Mouse (Mus musculus) kidney, embryonic 16.5 days (tissue): ENCODE measurements around the gene Cyp2t4. TPM values are rescaled to one million over a fixed set of nuclear protein-coding genes. Genes with fewer than 3 reads are reported as not detected.
A peak's percentile ranks its signal among the peaks of the same experiment; 100 is the strongest.

Source experiments
- ATAC-seq: fragments of 200-750 bp; cut with Nextera tagmentation; 2 replicates; pipeline ENCODE4 v1.8.0; 2017; ENCODE audit warnings: moderate TSS enrichment; ENCODE audit not compliant: low FRiP score, low TSS enrichment
- H3K27ac ChIP-seq: fragments of 300-500 bp; sonication (generic); 2 replicates; pipeline ENCODE4 v1.5.1; 2014; ENCODE audit warnings: low read length
- H3K27me3 ChIP-seq: fragments of 300-500 bp; sonication (generic); 2 replicates; pipeline ENCODE4 v1.6.1; 2014; ENCODE audit warnings: low read length, control low read depth, mixed read lengths; ENCODE audit not compliant: insufficient read depth
- H3K36me3 ChIP-seq: fragments of 300-500 bp; sonication (generic); 2 replicates; pipeline ENCODE4 v1.6.1; 2014; ENCODE audit warnings: low read length, control low read depth, mixed read lengths; ENCODE audit not compliant: insufficient read depth
- H3K4me1 ChIP-seq: fragments of 300-500 bp; sonication (generic); 2 replicates; pipeline ENCODE4 v1.6.1; 2014; ENCODE audit warnings: low read length, control low read depth, mixed read lengths; ENCODE audit not compliant: insufficient read depth
- H3K4me2 ChIP-seq: fragments of 300-500 bp; sonication (generic); replicated peaks from 2 replicates; pipeline ENCODE4 v1.6.1; 2014; ENCODE audit warnings: low read depth, low read length
- H3K4me3 ChIP-seq: fragments of 300-500 bp; sonication (generic); 2 replicates; pipeline ENCODE4 v1.5.1; 2014; ENCODE audit warnings: mild to moderate bottlenecking, low read length
- H3K9ac ChIP-seq: fragments of 300-500 bp; sonication (generic); replicated peaks from 2 replicates; pipeline ENCODE4 v1.6.1; 2014; ENCODE audit warnings: low read length
- H3K9me3 ChIP-seq: fragments of 300-500 bp; sonication (generic); 2 replicates; pipeline ENCODE4 v1.6.1; 2016; ENCODE audit warnings: low read length, control low read depth
- WGBS: fragments of 180-500 bp; shearing (Covaris S2); extraction: QIAGEN DNeasy Blood & Tissue Kit; methylation state at CpG from one replicate; pipeline ENCODE4 v1.1.7; 2014; 5-methylcytosine and 5-hydroxymethylcytosine counted together
- polyA plus RNA-seq: library from polyadenylated mRNA; unstranded; fragments of >200 nt; fragmentation: Nextera tagmentation; extraction: Ambion mirVana; gene quantifications from 2 replicates; pipeline ENCODE4 v1.2.1, GENCODE M21; 2015

Cyp2t4 gene
- polyA plus RNA-seq, 1 experiment from 2014 or later, result 0.10 TPM

DNA sequence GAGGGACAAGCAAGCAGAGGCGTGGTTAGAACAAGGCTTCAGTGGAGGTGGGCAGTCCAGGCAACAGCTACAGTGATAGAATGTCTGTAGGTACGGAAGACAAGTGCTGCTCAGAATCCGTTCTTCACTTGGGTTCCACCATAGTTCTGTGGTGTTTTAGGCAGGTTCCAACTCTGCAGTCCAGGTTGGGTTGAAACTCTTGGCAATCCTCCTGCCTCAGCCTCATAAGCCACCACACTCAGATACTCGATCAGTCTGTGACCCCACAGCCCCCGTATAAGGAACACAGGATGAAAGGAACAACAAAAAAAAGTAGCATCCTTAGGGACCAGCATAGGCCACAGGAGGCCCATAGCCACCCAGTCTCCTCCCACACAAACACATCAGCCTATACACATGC is 38.9 kb downstream of the Cyp2t4 start:
- peaks cover 17% of the 10 kb centered on the region for H3K4me1 ChIP-seq
- H3K9ac ChIP-seq, result no peak overlapping the region
- H3K9me3 ChIP-seq, result 0 out of 2 replicates have a peak, but pooled peaks cover 3% of the 10 kb centered on the region
- ATAC-seq, result no peak
- no peak overlapping the region for H3K4me2 ChIP-seq
- 93% methylated on average over 5 of the region's 5 CpGs for WGBS
- H3K36me3 ChIP-seq, result peaks cover 68% of the 10 kb centered on the region
- no peak overlapping the region for H3K27ac ChIP-seq
- H3K4me3 ChIP-seq, result no peak overlapping the region
- H3K27me3 ChIP-seq, result no peaks in the 10 kb centered on the region

DNA sequence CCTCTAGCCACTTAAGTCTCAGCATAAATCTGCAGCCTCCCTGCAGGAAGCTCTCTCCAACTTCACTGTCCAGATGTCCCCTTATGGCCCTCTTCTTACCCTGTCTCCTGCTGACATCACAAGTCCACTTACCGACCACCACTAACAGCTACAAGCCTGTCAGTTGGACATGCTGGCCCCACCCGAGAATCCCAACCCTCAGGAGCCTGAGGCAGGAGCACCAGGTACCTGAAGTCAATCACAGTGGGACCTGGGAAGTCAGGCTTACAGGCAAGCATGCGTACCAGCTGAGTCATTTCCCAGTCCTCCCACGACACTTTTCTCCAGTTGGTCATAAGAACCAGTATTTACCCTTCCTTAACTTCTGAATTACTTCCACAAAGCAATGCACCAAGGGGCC is 40.2 kb downstream of the Cyp2t4 start:
- ATAC-seq, result no peak
- Histone ChIP-seq H3K27ac (no peak overlapping the region), H3K27me3 (no peaks in the 10 kb centered on the region), H3K4me3 (no peak overlapping the region), H3K36me3 (peaks cover 55% of the 10 kb centered on the region), H3K4me2 (peak overlapping the region; percentile 20), H3K4me1 (peaks cover 17% of the 10 kb centered on the region), H3K9me3 (0 out of 2 replicates have a peak, but pooled peaks cover 3% of the 10 kb centered on the region), H3K9ac (0 out of 2 replicates have a peak overlapping the region, but pooled peaks have one; percentile 39)
- WGBS, result 69% methylated on average over 4 of the region's 4 CpGs

DNA sequence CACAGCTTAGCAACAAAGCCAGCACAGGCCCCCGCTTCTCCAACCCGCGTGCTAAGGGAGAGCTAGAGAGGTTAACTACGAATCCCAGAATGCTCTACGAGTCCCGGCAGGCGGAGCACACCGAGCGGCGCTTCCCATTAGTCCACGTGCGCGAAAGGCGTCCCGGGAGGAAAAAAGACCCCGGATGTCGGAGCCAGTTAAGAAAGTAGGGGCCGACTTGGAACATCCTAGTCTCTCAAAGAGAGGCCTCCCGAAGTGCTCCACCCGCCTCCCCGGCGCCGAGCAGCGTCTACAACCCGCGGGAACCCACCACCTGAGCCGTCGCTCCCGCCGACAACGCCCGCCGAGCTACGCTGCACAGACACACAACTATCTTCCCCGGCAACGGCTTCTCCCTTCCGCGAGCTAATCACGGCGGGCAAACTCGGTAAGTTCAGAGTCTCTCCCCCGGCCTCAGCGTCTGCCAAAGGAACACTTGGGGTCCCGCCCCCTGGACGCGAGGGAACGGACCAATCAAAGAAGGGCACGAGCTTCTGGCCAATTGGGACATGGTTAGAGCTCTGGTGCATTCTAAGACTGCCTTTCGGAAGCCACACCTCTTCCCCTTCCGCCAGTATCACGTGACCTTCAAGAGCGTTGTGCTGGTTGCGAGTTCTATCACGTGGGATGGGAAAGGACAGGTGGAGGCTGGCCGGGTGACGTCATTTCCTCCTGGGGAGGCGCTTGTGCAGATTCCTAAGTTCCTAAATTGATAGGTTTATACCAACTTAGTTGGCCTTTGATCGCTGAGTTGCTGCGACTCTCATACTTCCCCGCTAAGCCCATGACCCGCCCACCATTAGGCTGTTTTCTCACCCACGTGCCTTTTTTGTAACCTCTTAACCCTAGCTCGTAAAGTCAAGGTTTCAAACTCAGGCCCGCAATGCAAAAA is 42.4 kb downstream of the Cyp2t4 start, which contains the start of the genes BC024978 and Snrpa:
Gene BC024978 (plus strand): TSS at position 101 of the 931 bp plus-strand sequence.
Gene Snrpa (minus strand): TSS at position 591 of the 931 bp plus-strand sequence.
- ATAC-seq, result peak; percentile 99
- H3K4me1 ChIP-seq, result peaks cover 17% of the 10 kb centered on the region
- H3K36me3 ChIP-seq, result peaks cover 39% of the 10 kb centered on the region
- H3K4me2 ChIP-seq, result peak within 1 kb of the TSS; percentile 98
- no peaks in the 10 kb centered on the region for H3K9me3 ChIP-seq
- H3K9ac ChIP-seq, result peak within 1 kb of the TSS; percentile 98
- no peaks in the 10 kb centered on the region for H3K27me3 ChIP-seq
- H3K4me3 ChIP-seq, result peak within 1 kb of the TSS; percentile 98
- WGBS, result under 1% methylated on average over 64 of the region's 64 CpGs
- H3K27ac ChIP-seq, result peak within 1 kb of the TSS; percentile 100

DNA sequence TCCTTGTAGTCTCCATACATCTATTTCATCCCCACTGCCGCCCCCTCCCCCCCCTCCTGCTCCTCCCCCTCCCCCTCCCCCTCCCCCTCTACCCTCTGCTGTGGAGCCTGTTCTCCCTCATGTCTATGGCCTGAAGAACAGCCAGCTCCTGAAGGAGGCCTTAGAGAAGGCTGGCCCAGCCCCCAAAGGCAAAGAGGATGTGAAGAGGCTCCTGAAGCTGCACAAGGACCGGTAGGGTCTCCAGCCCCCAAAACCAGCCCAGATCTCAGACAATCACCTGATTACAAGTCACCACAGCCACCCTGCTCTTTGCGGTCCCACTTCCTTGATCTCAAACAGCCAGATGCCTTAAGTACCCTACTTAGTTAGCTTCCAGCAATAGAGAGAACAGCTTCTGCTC is 43.6 kb downstream of the Cyp2t4 start:
- ATAC-seq, result no peak
- Histone ChIP-seq H3K9me3 (no peaks in the 10 kb centered on the region), H3K27me3 (no peaks in the 10 kb centered on the region), H3K4me3 (no peak overlapping the region), H3K36me3 (peaks cover 30% of the 10 kb centered on the region), H3K4me2 (peak overlapping the region; percentile 98), H3K4me1 (peaks cover 17% of the 10 kb centered on the region), H3K27ac (no peak overlapping the region), H3K9ac (no peak overlapping the region)
- 88% methylated on average over 2 of the region's 3 CpGs for WGBS

DNA sequence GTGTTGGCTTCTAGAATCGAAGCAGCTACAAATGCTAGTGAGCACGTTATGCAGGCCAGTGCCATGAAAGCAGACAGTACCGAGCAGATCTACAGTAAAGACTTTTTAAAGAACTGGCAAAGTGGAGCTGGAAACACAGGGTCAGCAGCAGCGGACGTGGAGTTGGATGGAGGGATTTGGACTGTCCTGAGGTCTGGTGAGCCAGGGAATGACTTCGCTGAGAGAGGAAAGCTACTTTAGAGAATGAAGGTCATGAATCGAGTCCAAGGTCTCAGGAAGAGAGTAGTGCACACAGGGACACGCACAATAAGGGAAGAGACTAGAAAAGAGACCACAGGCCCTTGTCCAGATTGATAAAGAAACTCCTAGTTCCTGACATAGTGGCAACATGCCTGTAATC is 44.1 kb downstream of the Cyp2t4 start:
- no peak for ATAC-seq
- H3K27ac ChIP-seq, result no peak overlapping the region
- H3K27me3 ChIP-seq, result no peaks in the 10 kb centered on the region

DNA sequence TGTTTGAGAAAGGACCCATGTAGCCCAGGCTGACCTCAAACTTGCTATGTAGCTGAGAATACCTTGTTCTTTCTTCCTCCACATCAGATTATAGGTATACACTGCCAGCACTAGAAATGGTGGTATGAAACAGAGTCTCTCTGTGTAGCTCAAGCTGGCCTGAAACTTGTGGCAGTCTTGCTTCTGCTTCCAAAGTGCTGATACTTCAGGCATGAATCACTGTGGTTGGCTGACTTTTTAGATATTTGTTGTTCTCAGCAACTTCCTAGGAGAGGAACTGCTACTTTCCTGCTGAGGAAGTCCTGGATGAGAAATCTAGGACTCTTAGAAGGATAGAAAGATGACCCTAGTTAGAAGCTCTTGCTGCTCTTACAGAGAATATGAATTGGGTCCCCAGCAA is 44.8 kb downstream of the Cyp2t4 start:
- H3K9ac ChIP-seq, result no peak overlapping the region
- H3K4me3 ChIP-seq, result no peak overlapping the region
- peaks cover 17% of the 10 kb centered on the region for H3K4me1 ChIP-seq
- no peak for ATAC-seq
- peaks cover 27% of the 10 kb centered on the region for H3K36me3 ChIP-seq
- no peaks in the 10 kb centered on the region for H3K9me3 ChIP-seq
- H3K27me3 ChIP-seq, result no peaks in the 10 kb centered on the region
- no peak overlapping the region for H3K27ac ChIP-seq
- H3K4me2 ChIP-seq, result no peak overlapping the region

More for the DNA sequence above, 44.1 kb downstream of the Cyp2t4 start:
- Histone ChIP-seq H3K4me1 (peaks cover 17% of the 10 kb centered on the region), H3K9me3 (no peaks in the 10 kb centered on the region), H3K4me3 (no peak overlapping the region), H3K4me2 (no peak overlapping the region), H3K36me3 (peaks cover 29% of the 10 kb centered on the region), H3K9ac (no peak overlapping the region)
- 92% methylated on average over 8 of the region's 8 CpGs for WGBS

GRCm38 (mm10) chr7:27198779-27199178 is 45.3 kb downstream of the Cyp2t4 start:
- no peak for ATAC-seq
- no peak overlapping the region for H3K9ac ChIP-seq

DNA sequence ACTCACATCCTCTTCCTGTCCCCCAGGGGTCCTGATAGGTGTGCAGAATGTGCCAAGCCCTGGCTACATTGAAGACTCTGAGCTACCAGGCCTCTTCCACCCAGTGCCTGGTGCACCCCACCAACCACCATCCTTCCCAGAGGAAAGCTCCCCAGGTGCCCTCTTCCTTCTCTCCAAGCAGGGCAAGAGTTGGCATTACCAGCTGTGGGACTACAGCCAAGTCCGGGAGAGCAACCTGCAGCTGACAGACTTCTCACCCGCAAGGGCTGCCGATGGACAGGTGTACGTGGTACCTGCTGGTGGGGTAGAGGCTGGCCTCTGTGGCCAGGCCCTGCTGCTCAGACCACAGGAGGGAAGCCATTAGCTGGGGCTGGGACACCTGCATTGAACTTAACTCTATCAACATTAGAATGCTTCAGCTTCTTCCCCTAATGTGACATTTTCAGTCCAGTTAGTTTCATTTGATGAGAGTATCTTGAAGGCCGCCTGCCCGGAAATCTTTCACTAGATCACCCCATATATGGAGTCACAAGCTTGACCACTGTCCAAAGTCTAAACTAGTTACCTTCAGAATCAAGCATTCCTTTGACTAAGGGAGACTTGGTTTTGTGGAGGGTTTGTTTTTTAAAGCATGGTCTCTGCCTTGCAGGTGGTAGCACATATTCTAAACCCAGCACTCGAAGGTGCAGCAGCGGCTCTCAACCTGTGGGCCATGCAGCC is 50.4 kb downstream of the Cyp2t4 start:
- H3K9ac ChIP-seq, result no peak overlapping the region
- no peak overlapping the region for H3K27ac ChIP-seq
- no peaks in the 10 kb centered on the region for H3K27me3 ChIP-seq
- no peak overlapping the region for H3K4me3 ChIP-seq
- H3K4me1 ChIP-seq, result no peaks in the 10 kb centered on the region
- no peak overlapping the region for H3K4me2 ChIP-seq
- no peaks in the 10 kb centered on the region for H3K9me3 ChIP-seq
- H3K36me3 ChIP-seq, result peaks cover 43% of the 10 kb centered on the region
- no peak for ATAC-seq
- 93% methylated on average over 8 of the region's 8 CpGs for WGBS

More at GRCm38 (mm10) chr7:27198779-27199178, 45.3 kb downstream of the Cyp2t4 start:
- Histone ChIP-seq H3K27ac (no peak overlapping the region), H3K4me3 (no peak overlapping the region), H3K4me2 (no peak overlapping the region), H3K4me1 (peaks cover 13% of the 10 kb centered on the region), H3K27me3 (no peaks in the 10 kb centered on the region), H3K9me3 (no peaks in the 10 kb centered on the region), H3K36me3 (peaks cover 30% of the 10 kb centered on the region)
- WGBS, result 96% methylated on average over 8 of the region's 8 CpGs
